Mouse (Mus musculus): ENCODE data around the gene Otulin. TPM values are rescaled to one million over a fixed set of nuclear protein-coding genes. Genes with fewer than 3 reads are reported as not detected.

Otulin gene
- polyA plus RNA-seq, 1 experiment: 29.0 TPM

GRCm38 (mm10) chr15:27672259-27672658 is 41.8 kb upstream of the Otulin start:
- 76% methylated on average over 8 of the region's 8 CpGs for WGBS
- Histone ChIP-seq H3K27ac (ENCODE audit: insufficient read depth, low read depth, low read length) (no peak overlapping the region), H3K27me3 (replicated peaks; ENCODE audit: control insufficient read depth, insufficient read depth, low read length) (no peaks in the 10 kb centered on the region), H3K36me3 (ENCODE audit: control insufficient read depth, insufficient read depth, low read length) (no peaks in the 10 kb centered on the region), H3K4me1 (ENCODE audit: control insufficient read depth, insufficient read depth, low read length) (no peaks in the 10 kb centered on the region), H3K4me3 (ENCODE audit: insufficient read depth, low read depth, low read length) (no peak overlapping the region)
- DNase-seq: no peak
- no peak for TF ChIP-seq CTCF (conservative IDR thresholded peaks at IDR 0.05; ENCODE audit: insufficient read depth, insufficient read length, low read depth, low read length)
- no peak for TF ChIP-seq POLR2A (IDR thresholded peaks at IDR 0.05; ENCODE audit: low read depth, low read length)

GRCm38 (mm10) chr15:27671612-27672245 is 41.2 kb upstream of the Otulin start:
- H3K36me3 ChIP-seq (ENCODE audit: control insufficient read depth, insufficient read depth, low read length): no peaks in the 10 kb centered on the region
- no peak overlapping the region for H3K27ac ChIP-seq (ENCODE audit: insufficient read depth, low read depth, low read length)
- H3K4me3 ChIP-seq (ENCODE audit: insufficient read depth, low read depth, low read length): no peak overlapping the region
- no peaks in the 10 kb centered on the region for H3K4me1 ChIP-seq (ENCODE audit: control insufficient read depth, insufficient read depth, low read length)
- DNase-seq: no peak
- H3K27me3 ChIP-seq (replicated peaks; ENCODE audit: control insufficient read depth, insufficient read depth, low read length): no peaks in the 10 kb centered on the region
- TF ChIP-seq POLR2A (IDR thresholded peaks at IDR 0.05; ENCODE audit: low read depth, low read length) (no peak), CTCF (conservative IDR thresholded peaks at IDR 0.05; ENCODE audit: insufficient read depth, insufficient read length, low read depth, low read length) (no peak)
- 92% methylated on average over 10 of the region's 10 CpGs for WGBS

GRCm38 (mm10) chr15:27670708-27671107 is 40.2 kb upstream of the Otulin start:
- 71% methylated on average over 8 of the region's 8 CpGs for WGBS
- no peak for DNase-seq
- H3K27ac ChIP-seq (ENCODE audit: insufficient read depth, low read depth, low read length): no peak overlapping the region
- no peak overlapping the region for H3K4me3 ChIP-seq (ENCODE audit: insufficient read depth, low read depth, low read length)
- H3K27me3 ChIP-seq (replicated peaks; ENCODE audit: control insufficient read depth, insufficient read depth, low read length): no peaks in the 10 kb centered on the region
- TF ChIP-seq CTCF (conservative IDR thresholded peaks at IDR 0.05; ENCODE audit: insufficient read depth, insufficient read length, low read depth, low read length) (no peak), POLR2A (IDR thresholded peaks at IDR 0.05; ENCODE audit: low read depth, low read length) (no peak)
- no peaks in the 10 kb centered on the region for H3K36me3 ChIP-seq (ENCODE audit: control insufficient read depth, insufficient read depth, low read length)
- H3K4me1 ChIP-seq (ENCODE audit: control insufficient read depth, insufficient read depth, low read length): no peaks in the 10 kb centered on the region

GRCm38 (mm10) chr15:27669931-27670411 is 39.5 kb upstream of the Otulin start:
- Histone ChIP-seq H3K4me1 (ENCODE audit: control insufficient read depth, insufficient read depth, low read length) (no peaks in the 10 kb centered on the region), H3K27ac (ENCODE audit: insufficient read depth, low read depth, low read length) (no peak overlapping the region; the same call in 1 of the 2 replicates), H3K36me3 (ENCODE audit: control insufficient read depth, insufficient read depth, low read length) (no peaks in the 10 kb centered on the region), H3K4me3 (ENCODE audit: insufficient read depth, low read depth, low read length) (no peak overlapping the region), H3K27me3 (replicated peaks; ENCODE audit: control insufficient read depth, insufficient read depth, low read length) (no peaks in the 10 kb centered on the region)
- WGBS: 71% methylated on average over 12 of the region's 12 CpGs
- DNase-seq: peak; percentile 16
- TF ChIP-seq POLR2A (IDR thresholded peaks at IDR 0.05; ENCODE audit: low read depth, low read length) (no peak), CTCF (conservative IDR thresholded peaks at IDR 0.05; ENCODE audit: insufficient read depth, insufficient read length, low read depth, low read length) (no peak)

- WGBS: 73% methylated on average over 4 of the region's 4 CpGs
- no peak overlapping the region for H3K4me3 ChIP-seq (ENCODE audit: insufficient read depth, low read depth, low read length)
- H3K36me3 ChIP-seq (ENCODE audit: control insufficient read depth, insufficient read depth, low read length): no peaks in the 10 kb centered on the region
- no peak overlapping the region for H3K27ac ChIP-seq (ENCODE audit: insufficient read depth, low read depth, low read length)
- TF ChIP-seq CTCF (conservative IDR thresholded peaks at IDR 0.05; ENCODE audit: insufficient read depth, insufficient read length, low read depth, low read length): no peak
- no peak for TF ChIP-seq POLR2A (IDR thresholded peaks at IDR 0.05; ENCODE audit: low read depth, low read length)
- no peaks in the 10 kb centered on the region for H3K27me3 ChIP-seq (replicated peaks; ENCODE audit: control insufficient read depth, insufficient read depth, low read length)
- no peak for DNase-seq
- no peaks in the 10 kb centered on the region for H3K4me1 ChIP-seq (ENCODE audit: control insufficient read depth, insufficient read depth, low read length)
Observed at GRCm38 (mm10) chr15:27669276-27669675, 38.8 kb upstream of the Otulin start.

GRCm38 (mm10) chr15:27668557-27668956 is 38.1 kb upstream of the Otulin start:
- WGBS: 95% methylated on average over 7 of the region's 7 CpGs

GRCm38 (mm10) chr15:27668001-27668461 is 37.5 kb upstream of the Otulin start:
- H3K4me3 ChIP-seq (ENCODE audit: insufficient read depth, low read depth, low read length): no peak overlapping the region
- TF ChIP-seq CTCF (conservative IDR thresholded peaks at IDR 0.05; ENCODE audit: insufficient read depth, insufficient read length, low read depth, low read length): no peak
- no peak for TF ChIP-seq POLR2A (IDR thresholded peaks at IDR 0.05; ENCODE audit: low read depth, low read length)
- no peaks in the 10 kb centered on the region for H3K27me3 ChIP-seq (replicated peaks; ENCODE audit: control insufficient read depth, insufficient read depth, low read length)
- no peaks in the 10 kb centered on the region for H3K4me1 ChIP-seq (ENCODE audit: control insufficient read depth, insufficient read depth, low read length)
- DNase-seq: no peak
- no peaks in the 10 kb centered on the region for H3K36me3 ChIP-seq (ENCODE audit: control insufficient read depth, insufficient read depth, low read length)
- 92% methylated on average over 9 of the region's 9 CpGs for WGBS
- H3K27ac ChIP-seq (ENCODE audit: insufficient read depth, low read depth, low read length): no peak overlapping the region

More at GRCm38 (mm10) chr15:27668557-27668956, 38.1 kb upstream of the Otulin start:
- DNase-seq: no peak
- no peaks in the 10 kb centered on the region for H3K4me1 ChIP-seq (ENCODE audit: control insufficient read depth, insufficient read depth, low read length)
- TF ChIP-seq CTCF (conservative IDR thresholded peaks at IDR 0.05; ENCODE audit: insufficient read depth, insufficient read length, low read depth, low read length) (no peak), POLR2A (IDR thresholded peaks at IDR 0.05; ENCODE audit: low read depth, low read length) (no peak)
- H3K4me3 ChIP-seq (ENCODE audit: insufficient read depth, low read depth, low read length): no peak overlapping the region
- no peak overlapping the region for H3K27ac ChIP-seq (ENCODE audit: insufficient read depth, low read depth, low read length)
- no peaks in the 10 kb centered on the region for H3K36me3 ChIP-seq (ENCODE audit: control insufficient read depth, insufficient read depth, low read length)
- no peaks in the 10 kb centered on the region for H3K27me3 ChIP-seq (replicated peaks; ENCODE audit: control insufficient read depth, insufficient read depth, low read length)

Data from kidney, adult 2 months (tissue).